Mouse (Mus musculus) spleen, adult 12 weeks (tissue): ENCODE measurements around the gene Tmem233.

Experiments used
- DNase-seq: peaks from one replicate; pipeline ENCODE4 v3.0.0; 2022; ENCODE audit warnings: low spot score

Tmem233 gene

GRCm38 (mm10) chr5:116083081-116083480, at the start of gene Tmem233:
Tmem233 (minus strand) TSS chr5:116083244.
- DNase-seq, result no peak

GRCm38 (mm10) chr5:116123344-116123743, 40.3 kb upstream of the Tmem233 start:
- DNase-seq, result peak; percentile 5

- DNase-seq, result peak; percentile 51
Measured at GRCm38 (mm10) chr5:116116567-116116966, 33.5 kb upstream of the Tmem233 start.

GRCm38 (mm10) chr5:116116110-116116509, 33.1 kb upstream of the Tmem233 start:
- DNase-seq, result no peak

GRCm38 (mm10) chr5:116115071-116115834, 32.2 kb upstream of the Tmem233 start:
- DNase-seq, result no peak

- DNase-seq, result no peak
Measured at GRCm38 (mm10) chr5:116108651-116109050, 25.6 kb upstream of the Tmem233 start.

- DNase-seq, result no peak
Measured at GRCm38 (mm10) chr5:116084231-116084630, 1.2 kb upstream of the Tmem233 start.

GRCm38 (mm10) chr5:116082241-116082900, 673 bp downstream of the Tmem233 start:
- no peak for DNase-seq

GRCm38 (mm10) chr5:116081616-116082015, 1.4 kb downstream of the Tmem233 start:
- no peak for DNase-seq

- DNase-seq, result no peak
Measured at GRCm38 (mm10) chr5:116080736-116081135, 2.3 kb downstream of the Tmem233 start.

- no peak for DNase-seq
Measured at GRCm38 (mm10) chr5:116069618-116070017, 13.4 kb downstream of the Tmem233 start.

GRCm38 (mm10) chr5:116052826-116053225, 30.2 kb downstream of the Tmem233 start:
- no peak for DNase-seq

GRCm38 (mm10) chr5:116052171-116052570, 30.9 kb downstream of the Tmem233 start:
- DNase-seq, result no peak

- no peak for DNase-seq
Measured at GRCm38 (mm10) chr5:116049821-116050220, 33.2 kb downstream of the Tmem233 start.

- DNase-seq, result no peak
Measured at GRCm38 (mm10) chr5:116048321-116048720, 34.7 kb downstream of the Tmem233 start.

GRCm38 (mm10) chr5:116046246-116046645, 36.8 kb downstream of the Tmem233 start:
- DNase-seq, result no peak

GRCm38 (mm10) chr5:116045581-116045980, 37.5 kb downstream of the Tmem233 start:
- no peak for DNase-seq

GRCm38 (mm10) chr5:116042241-116042640, 40.8 kb downstream of the Tmem233 start:
- no peak for DNase-seq

GRCm38 (mm10) chr5:116039706-116040105, 43.3 kb downstream of the Tmem233 start:
- no peak for DNase-seq

GRCm38 (mm10) chr5:116037731-116038130, 45.3 kb downstream of the Tmem233 start:
- no peak for DNase-seq

- no peak for DNase-seq
Measured at GRCm38 (mm10) chr5:116036465-116036864, 46.6 kb downstream of the Tmem233 start.

- DNase-seq, result peak; percentile 55
Measured at GRCm38 (mm10) chr5:116031190-116031577, 51.9 kb downstream of the Tmem233 start.

- DNase-seq, result no peak
Measured at GRCm38 (mm10) chr5:116030566-116031189, 52.4 kb downstream of the Tmem233 start.
